Mouse (Mus musculus) limb, embryonic 15.5 days (tissue): ENCODE results near the gene Sh3kbp1. TPM values are rescaled to one million over a fixed set of nuclear protein-coding genes. Genes with fewer than 3 reads are reported as not detected.

ENCODE experiments used
- ATAC-seq: fragments of 200-750 bp; cut with Nextera tagmentation; 2 replicates; pipeline ENCODE4 v1.8.0; 2017; ENCODE audit warnings: low read depth, moderate TSS enrichment; ENCODE audit not compliant: insufficient number of reproducible peaks, low FRiP score, low TSS enrichment
- H3K27ac ChIP-seq: fragments of 300-500 bp; sonication (generic); 2 replicates; pipeline ENCODE4 v1.5.1; 2015; ENCODE audit warnings: moderate library complexity, mild to moderate bottlenecking, inconsistent platforms
- H3K27me3 ChIP-seq: fragments of 300-500 bp; sonication (generic); 2 replicates; pipeline ENCODE4 v1.6.1; 2015; ENCODE audit warnings: inconsistent platforms
- H3K36me3 ChIP-seq: fragments of 300-500 bp; sonication (generic); 2 replicates; pipeline ENCODE4 v1.6.1; 2015; ENCODE audit warnings: inconsistent platforms
- H3K4me1 ChIP-seq: fragments of 300-500 bp; sonication (generic); 2 replicates; pipeline ENCODE4 v1.6.1; 2015; ENCODE audit warnings: inconsistent platforms
- H3K4me2 ChIP-seq: fragments of 300-500 bp; sonication (generic); 2 replicates; pipeline ENCODE4 v1.6.1; 2015; ENCODE audit warnings: mild to moderate bottlenecking, inconsistent platforms
- H3K4me3 ChIP-seq: fragments of 300-500 bp; sonication (generic); 2 replicates; pipeline ENCODE4 v1.5.1; 2015; ENCODE audit warnings: mild to moderate bottlenecking, inconsistent platforms
- H3K9ac ChIP-seq: fragments of 300-500 bp; sonication (generic); 2 replicates; pipeline ENCODE4 v1.6.1; 2015; ENCODE audit warnings: inconsistent platforms
- H3K9me3 ChIP-seq: fragments of 300-500 bp; sonication (generic); 2 replicates; pipeline ENCODE4 v1.6.1; 2016; ENCODE audit warnings: inconsistent platforms
- WGBS: fragments of 180-500 bp; shearing (Covaris S2); methylation state at CpG from one replicate; pipeline ENCODE4 v1.1.7; 2015; 5-methylcytosine and 5-hydroxymethylcytosine counted together
- polyA plus RNA-seq: library from polyadenylated mRNA; unstranded; fragments of >200 nt; fragmentation: Nextera tagmentation; extraction: Ambion mirVana; gene quantifications from 2 replicates; pipeline ENCODE4 v1.2.1, GENCODE M21; 2015

The Sh3kbp1 gene
- polyA plus RNA-seq, 1 experiment from 2014 or later: 50.0 TPM

GRCm38 (mm10) chrX:159756901-159757821, 130.1 kb downstream of the Sh3kbp1 start:
- Histone ChIP-seq H3K36me3 (no peaks in the 10 kb centered on the region), H3K9ac (no peak overlapping the region), H3K4me1 (no peaks in the 10 kb centered on the region), H3K4me2 (no peak overlapping the region), H3K9me3 (no peaks in the 10 kb centered on the region), H3K27me3 (no peaks in the 10 kb centered on the region), H3K4me3 (no peak overlapping the region), H3K27ac (no peak overlapping the region)
- no peak for ATAC-seq
- 91% methylated on average over 7 of the region's 7 CpGs for WGBS

GRCm38 (mm10) chrX:159757854-159758540, 130.9 kb downstream of the Sh3kbp1 start:
- no peak overlapping the region for H3K4me2 ChIP-seq
- H3K4me3 ChIP-seq: no peak overlapping the region
- no peak for ATAC-seq
- no peak overlapping the region for H3K9ac ChIP-seq
- H3K27ac ChIP-seq: no peak overlapping the region
- H3K36me3 ChIP-seq: no peaks in the 10 kb centered on the region
- no peaks in the 10 kb centered on the region for H3K4me1 ChIP-seq
- H3K27me3 ChIP-seq: no peaks in the 10 kb centered on the region
- 80% methylated on average over 5 of the region's 5 CpGs for WGBS
- H3K9me3 ChIP-seq: no peaks in the 10 kb centered on the region

- Histone ChIP-seq H3K27me3 (0 out of 2 replicates have a peak, but pooled peaks cover 3% of the 10 kb centered on the region), H3K36me3 (no peaks in the 10 kb centered on the region), H3K4me2 (no peak overlapping the region), H3K27ac (no peak overlapping the region), H3K9me3 (no peaks in the 10 kb centered on the region), H3K4me3 (no peak overlapping the region), H3K4me1 (no peaks in the 10 kb centered on the region), H3K9ac (no peak overlapping the region)
- WGBS: 85% methylated on average over 3 of the region's 3 CpGs
- no peak for ATAC-seq
Measured at GRCm38 (mm10) chrX:159763801-159764200, 136.7 kb downstream of the Sh3kbp1 start.

GRCm38 (mm10) chrX:159765850-159766249, 138.8 kb downstream of the Sh3kbp1 start:
- no peaks in the 10 kb centered on the region for H3K36me3 ChIP-seq
- no peak overlapping the region for H3K4me2 ChIP-seq
- no peaks in the 10 kb centered on the region for H3K4me1 ChIP-seq
- H3K9ac ChIP-seq: no peak overlapping the region
- WGBS: 57% methylated on average over 1 of the region's 1 CpGs
- H3K4me3 ChIP-seq: no peak overlapping the region
- ATAC-seq: no peak
- H3K27me3 ChIP-seq: 0 out of 2 replicates have a peak, but pooled peaks cover 3% of the 10 kb centered on the region
- H3K27ac ChIP-seq: no peak overlapping the region
- H3K9me3 ChIP-seq: no peaks in the 10 kb centered on the region

GRCm38 (mm10) chrX:159769005-159769404, 141.9 kb downstream of the Sh3kbp1 start:
- no peak overlapping the region for H3K4me2 ChIP-seq
- H3K27me3 ChIP-seq: peaks cover 8% of the 10 kb centered on the region; the same call in 1 of the 2 replicates
- 54% methylated on average over 2 of the region's 2 CpGs for WGBS
- H3K27ac ChIP-seq: no peak overlapping the region
- no peaks in the 10 kb centered on the region for H3K9me3 ChIP-seq
- no peak for ATAC-seq
- H3K36me3 ChIP-seq: no peaks in the 10 kb centered on the region
- H3K4me3 ChIP-seq: no peak overlapping the region
- H3K4me1 ChIP-seq: no peaks in the 10 kb centered on the region
- no peak overlapping the region for H3K9ac ChIP-seq

- H3K27ac ChIP-seq: no peak overlapping the region
- H3K4me3 ChIP-seq: no peak overlapping the region
- H3K9me3 ChIP-seq: no peaks in the 10 kb centered on the region
- H3K27me3 ChIP-seq: peaks cover 8% of the 10 kb centered on the region; the same call in 1 of the 2 replicates
- no peak for ATAC-seq
- H3K4me2 ChIP-seq: no peak overlapping the region
- no peaks in the 10 kb centered on the region for H3K36me3 ChIP-seq
- 87% methylated on average over 3 of the region's 3 CpGs for WGBS
- no peaks in the 10 kb centered on the region for H3K4me1 ChIP-seq
- no peak overlapping the region for H3K9ac ChIP-seq
Measured at GRCm38 (mm10) chrX:159769773-159770172, 142.7 kb downstream of the Sh3kbp1 start.

GRCm38 (mm10) chrX:159772137-159772536, 145.1 kb downstream of the Sh3kbp1 start:
- 62% methylated on average over 4 of the region's 4 CpGs for WGBS
- Histone ChIP-seq H3K4me2 (no peak overlapping the region), H3K27me3 (peaks cover 4% of the 10 kb centered on the region; the same call in 1 of the 2 replicates), H3K4me1 (no peaks in the 10 kb centered on the region), H3K4me3 (no peak overlapping the region), H3K9ac (no peak overlapping the region), H3K27ac (no peak overlapping the region), H3K9me3 (no peaks in the 10 kb centered on the region), H3K36me3 (no peaks in the 10 kb centered on the region)
- ATAC-seq: no peak

GRCm38 (mm10) chrX:159775042-159775441, 148.0 kb downstream of the Sh3kbp1 start:
- no peak for ATAC-seq
- no peaks in the 10 kb centered on the region for H3K4me1 ChIP-seq
- WGBS: 79% methylated on average over 4 of the region's 4 CpGs
- no peaks in the 10 kb centered on the region for H3K9me3 ChIP-seq
- H3K27me3 ChIP-seq: peaks cover 4% of the 10 kb centered on the region; the same call in 1 of the 2 replicates
- H3K27ac ChIP-seq: no peak overlapping the region
- H3K4me3 ChIP-seq: no peak overlapping the region
- no peaks in the 10 kb centered on the region for H3K36me3 ChIP-seq
- no peak overlapping the region for H3K9ac ChIP-seq
- H3K4me2 ChIP-seq: no peak overlapping the region

- Histone ChIP-seq H3K4me3 (no peak overlapping the region), H3K9ac (no peak overlapping the region), H3K4me2 (no peak overlapping the region), H3K27me3 (no peaks in the 10 kb centered on the region), H3K9me3 (no peaks in the 10 kb centered on the region), H3K4me1 (no peaks in the 10 kb centered on the region), H3K27ac (no peak overlapping the region), H3K36me3 (no peaks in the 10 kb centered on the region)
- ATAC-seq: no peak
- WGBS: 86% methylated on average over 1 of the region's 1 CpGs
Measured at GRCm38 (mm10) chrX:159778787-159779186, 151.7 kb downstream of the Sh3kbp1 start.

GRCm38 (mm10) chrX:159790516-159790915, 163.4 kb downstream of the Sh3kbp1 start:
- no peak overlapping the region for H3K27ac ChIP-seq
- H3K4me1 ChIP-seq: no peaks in the 10 kb centered on the region
- ATAC-seq: no peak
- H3K4me2 ChIP-seq: no peak overlapping the region
- no peaks in the 10 kb centered on the region for H3K9me3 ChIP-seq
- H3K36me3 ChIP-seq: no peaks in the 10 kb centered on the region
- H3K9ac ChIP-seq: no peak overlapping the region
- no peak overlapping the region for H3K4me3 ChIP-seq
- WGBS: 40% methylated on average over 3 of the region's 3 CpGs
- peaks cover 11% of the 10 kb centered on the region; the same call in 1 of the 2 replicates for H3K27me3 ChIP-seq

- no peaks in the 10 kb centered on the region for H3K4me1 ChIP-seq
- peaks cover 11% of the 10 kb centered on the region; the same call in 1 of the 2 replicates for H3K27me3 ChIP-seq
- no peaks in the 10 kb centered on the region for H3K36me3 ChIP-seq
- WGBS: 67% methylated on average over 2 of the region's 2 CpGs
- H3K9me3 ChIP-seq: no peaks in the 10 kb centered on the region
- no peak overlapping the region for H3K4me3 ChIP-seq
- no peak overlapping the region for H3K4me2 ChIP-seq
- no peak overlapping the region for H3K9ac ChIP-seq
- no peak overlapping the region for H3K27ac ChIP-seq
- no peak for ATAC-seq
Measured at GRCm38 (mm10) chrX:159795603-159796002, 168.5 kb downstream of the Sh3kbp1 start.

- no peak overlapping the region for H3K4me3 ChIP-seq
- no peaks in the 10 kb centered on the region for H3K36me3 ChIP-seq
- H3K4me1 ChIP-seq: no peaks in the 10 kb centered on the region
- ATAC-seq: no peak
- H3K9me3 ChIP-seq: no peaks in the 10 kb centered on the region
- H3K4me2 ChIP-seq: no peak overlapping the region
- H3K27ac ChIP-seq: no peak overlapping the region
- WGBS: 77% methylated on average over 1 of the region's 1 CpGs
- H3K27me3 ChIP-seq: peaks cover 6% of the 10 kb centered on the region; the same call in 1 of the 2 replicates
- H3K9ac ChIP-seq: no peak overlapping the region
Measured at GRCm38 (mm10) chrX:159804371-159804770, 177.3 kb downstream of the Sh3kbp1 start.
